Mouse (Mus musculus) thymus, adult 2 months (tissue): Measurements from ENCODE around the gene Ugt1a8.
"Not testable (repeated sequence)": the region's sequence is repeated elsewhere in the genome, so short reads cannot be mapped to it uniquely, and the experiment has no call there.

Source experiments
- CTCF ChIP-seq: fragments of 200-500 bp; IDR thresholded peaks from 2 replicates; pipeline ENCODE4 v1.5.1; 2012; ENCODE audit warnings: mild to moderate bottlenecking, control low read depth, low read length, moderate library complexity, borderline replicate concordance; ENCODE audit not compliant: control insufficient read depth, poor library complexity, insufficient read depth; ENCODE audit errors: extremely low read depth
- POLR2A ChIP-seq: fragments of 200-500 bp; IDR thresholded peaks from 2 replicates; pipeline ENCODE4 v1.6.1; 2012; ENCODE audit warnings: mild to moderate bottlenecking, low read length, control low read depth, moderate library complexity; ENCODE audit not compliant: control insufficient read depth, poor library complexity, insufficient read depth; ENCODE audit errors: extremely low read depth

GRCm38 (mm10) chr1:88223011-88223515 is 135.4 kb downstream of the Ugt1a8 start:
- TF ChIP-seq CTCF, POLR2A: not testable (repeated sequence)
